Comparison of ENCODE assay signal across 29 mouse cellular contexts in the genomic region with DNA sequence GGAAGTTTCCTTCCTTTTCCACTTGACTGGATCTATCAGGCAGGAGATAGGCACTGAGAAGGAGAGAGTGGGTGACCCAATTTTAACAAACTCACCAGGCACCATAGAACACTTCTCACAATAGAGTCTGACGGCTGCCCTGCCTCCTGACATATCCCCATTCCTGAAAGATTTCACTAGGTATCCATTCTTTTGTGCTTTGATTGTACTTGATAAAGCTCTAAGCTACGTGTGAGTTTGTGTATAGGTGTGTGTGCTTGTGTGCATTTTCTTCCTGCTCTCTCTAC.
A peak's percentile ranks its signal among the peaks of the same experiment; 100 is the strongest.
DNase-seq lines count a peak whose midpoint lies in the region; ATAC-seq and TF ChIP-seq lines count a peak whose summit lies in the region.
"Had no signal": no experiment of that assay in that cellular context is flagged by ENCODE, and none has a peak within 500 bp of the region (broad histone marks: within the 10 kb centered on the region; RNA-seq: fewer than 3 reads in every experiment).

No protein-coding gene starts in this region.

- H3K4me2 ChIP-seq in midbrain, embryonic 15.5 days = no peak overlapping the region
- H3K4me2 ChIP-seq in midbrain, embryonic 13.5 days (replicated peaks) = no peak overlapping the region
- H3K4me2 ChIP-seq in forebrain, embryonic 13.5 days = peak overlapping the region; percentile 31
- peak overlapping the region; percentile 45 for H3K4me2 ChIP-seq in forebrain, embryonic 16.5 days (ENCODE audit: low read length)
- H3K4me2 ChIP-seq: embryonic facial prominence, embryonic 13.5 days; heart, embryonic 11.5 days; hindbrain, embryonic 13.5 days; intestine, embryonic 15.5 days had no signal

- H3K27ac ChIP-seq in midbrain, embryonic 15.5 days = no peak overlapping the region
- no peak overlapping the region for H3K27ac ChIP-seq in midbrain, embryonic 13.5 days
- H3K27ac ChIP-seq in forebrain, embryonic 13.5 days = no peak overlapping the region
- H3K27ac ChIP-seq in forebrain, embryonic 16.5 days (ENCODE audit: low read length) = no peak overlapping the region
- no peak overlapping the region for H3K27ac ChIP-seq in cerebellum, adult 2 months (ENCODE audit: insufficient read depth, low read length)
- H3K27ac ChIP-seq: embryonic facial prominence, embryonic 10.5 days; embryonic facial prominence, embryonic 13.5 days; gastrocnemius, adult 2 months; hindbrain, embryonic 10.5 days; hindbrain, embryonic 13.5 days; intestine, embryonic 15.5 days had no signal

- H3K9ac ChIP-seq in midbrain, embryonic 15.5 days = no peak overlapping the region
- no peak overlapping the region for H3K9ac ChIP-seq in midbrain, embryonic 13.5 days (replicated peaks)
- no peak overlapping the region for H3K9ac ChIP-seq in forebrain, embryonic 13.5 days
- H3K9ac ChIP-seq in forebrain, embryonic 16.5 days (replicated peaks; ENCODE audit: low read depth, low read length) = no peak overlapping the region
- H3K9ac ChIP-seq: embryonic facial prominence, embryonic 13.5 days; hindbrain, embryonic 13.5 days; intestine, embryonic 15.5 days had no signal

- WGBS in midbrain, embryonic 15.5 days = 63% methylated on average over 2 of the region's 2 CpGs
- WGBS in midbrain, embryonic 13.5 days = 66% methylated on average over 2 of the region's 2 CpGs
- WGBS in forebrain, embryonic 13.5 days = 32% methylated on average over 2 of the region's 2 CpGs
- 22% methylated on average over 2 of the region's 2 CpGs for WGBS in forebrain, embryonic 16.5 days
- WGBS in cerebellum, adult 2 months = 81% methylated on average over 2 of the region's 2 CpGs

- peak; percentile 14; the same call in 1 of the 2 replicates for ATAC-seq in midbrain, embryonic 15.5 days (replicated peaks)
- ATAC-seq in midbrain, embryonic 13.5 days = no peak
- ATAC-seq in forebrain, embryonic 13.5 days = no peak
- ATAC-seq in forebrain, embryonic 16.5 days = no peak
- ATAC-seq: hindbrain, embryonic 16.5 days; intestine, embryonic 15.5 days; Patski had no signal

- no peaks in the 10 kb centered on the region for H3K36me3 ChIP-seq in midbrain, embryonic 15.5 days (replicated peaks)
- no peaks in the 10 kb centered on the region for H3K36me3 ChIP-seq in midbrain, embryonic 13.5 days
- no peaks in the 10 kb centered on the region for H3K36me3 ChIP-seq in forebrain, embryonic 13.5 days (ENCODE audit: poor library complexity, severe bottlenecking)
- H3K36me3 ChIP-seq in forebrain, embryonic 16.5 days (ENCODE audit: control insufficient read depth, insufficient read depth) = no peaks in the 10 kb centered on the region
- H3K36me3 ChIP-seq: embryonic facial prominence, embryonic 10.5 days; embryonic facial prominence, embryonic 13.5 days; G1E; hindbrain, embryonic 10.5 days; hindbrain, embryonic 13.5 days; intestine, embryonic 15.5 days had no signal

- H3K9me3 ChIP-seq in midbrain, embryonic 15.5 days = no peaks in the 10 kb centered on the region
- no peaks in the 10 kb centered on the region for H3K9me3 ChIP-seq in midbrain, embryonic 13.5 days
- H3K9me3 ChIP-seq in forebrain, embryonic 13.5 days (replicated peaks) = no peaks in the 10 kb centered on the region
- no peaks in the 10 kb centered on the region for H3K9me3 ChIP-seq in forebrain, embryonic 16.5 days (ENCODE audit: control insufficient read depth, low read length)
- H3K9me3 ChIP-seq: embryonic facial prominence, embryonic 10.5 days; embryonic facial prominence, embryonic 13.5 days; G1E; hindbrain, embryonic 10.5 days; hindbrain, embryonic 13.5 days; intestine, embryonic 15.5 days had no signal

- no peak for TF ChIP-seq POLR2A in cerebellum, adult 2 months (IDR thresholded peaks at IDR 0.05; ENCODE audit: borderline replicate concordance, insufficient read depth, low read length)

- H3K4me1 ChIP-seq in midbrain, embryonic 15.5 days = no peaks in the 10 kb centered on the region
- H3K4me1 ChIP-seq in midbrain, embryonic 13.5 days (replicated peaks) = 0 out of 2 replicates have a peak, but pooled peaks cover 4% of the 10 kb centered on the region
- peaks cover 18% of the 10 kb centered on the region for H3K4me1 ChIP-seq in forebrain, embryonic 13.5 days
- H3K4me1 ChIP-seq in forebrain, embryonic 16.5 days (replicated peaks; ENCODE audit: control insufficient read depth, insufficient read depth, low read length) = peaks cover 12% of the 10 kb centered on the region
- no peaks in the 10 kb centered on the region for H3K4me1 ChIP-seq in cerebellum, adult 2 months (ENCODE audit: control insufficient read depth, insufficient read depth, low read length)
- H3K4me1 ChIP-seq: embryonic facial prominence, embryonic 13.5 days; hindbrain, embryonic 10.5 days; hindbrain, embryonic 13.5 days; intestine, embryonic 15.5 days had no signal

- no peak for DNase-seq in heart, postnatal 4 days
- no peak for DNase-seq in cerebellum, adult 2 months
- DNase-seq: adrenal gland, adult 2 months; adrenal gland, postnatal 14 days; B cell, adult 2 months; cerebellum, adult 11 months; cerebellum, adult 8-10 months; cerebellum, postnatal 10 days; cerebellum, postnatal 36 days; embryo, embryonic 11 days; gastrocnemius, adult 2 months; gastrocnemius, postnatal 14 days; heart, adult 11 months; kidney, adult 18-20 months had no signal

- H3K27me3 ChIP-seq in midbrain, embryonic 15.5 days (replicated peaks) = no peaks in the 10 kb centered on the region
- H3K27me3 ChIP-seq in midbrain, embryonic 13.5 days = no peaks in the 10 kb centered on the region
- H3K27me3 ChIP-seq in forebrain, embryonic 13.5 days = no peaks in the 10 kb centered on the region
- no peaks in the 10 kb centered on the region for H3K27me3 ChIP-seq in forebrain, embryonic 16.5 days (replicated peaks; ENCODE audit: control insufficient read depth, insufficient read depth, low read length)
- H3K27me3 ChIP-seq in cerebellum, adult 2 months (ENCODE audit: control insufficient read depth, insufficient read depth, low read length) = no peaks in the 10 kb centered on the region
- H3K27me3 ChIP-seq: CH12.LX; embryonic facial prominence, embryonic 13.5 days; hindbrain, embryonic 13.5 days; intestine, embryonic 15.5 days; Patski had no signal

- no peak overlapping the region for H3K4me3 ChIP-seq in midbrain, embryonic 15.5 days
- no peak overlapping the region for H3K4me3 ChIP-seq in midbrain, embryonic 13.5 days (replicated peaks)
- no peak overlapping the region for H3K4me3 ChIP-seq in forebrain, embryonic 13.5 days
- H3K4me3 ChIP-seq in forebrain, embryonic 16.5 days (replicated peaks; ENCODE audit: low read length) = no peak overlapping the region
- no peak overlapping the region for H3K4me3 ChIP-seq in cerebellum, adult 2 months (replicated peaks; ENCODE audit: insufficient read depth, low read depth, low read length)
- H3K4me3 ChIP-seq: embryonic facial prominence, embryonic 10.5 days; embryonic facial prominence, embryonic 13.5 days; erythroblast, embryonic 14.5 days; gastrocnemius, adult 2 months; hindbrain, embryonic 10.5 days; hindbrain, embryonic 13.5 days; intestine, embryonic 15.5 days had no signal

- TF ChIP-seq CTCF in cerebellum, adult 2 months (IDR thresholded peaks at IDR 0.05; ENCODE audit: borderline replicate concordance, insufficient read depth, low read depth, low read length) = no peak

Comparison
In these comparisons a context has a peak if more than half of its experiments do, and no peak if none do; other contexts are left out.
1. H3K4me2 ChIP-seq: peak in forebrain, embryonic 13.5 days (single experiment) and forebrain, embryonic 16.5 days (single experiment); none in midbrain, embryonic 15.5 days (single experiment) and midbrain, embryonic 13.5 days (single experiment).